Mouse (Mus musculus) left cerebral cortex, postnatal 10 days (tissue): ENCODE results near the gene Gpr152. TPM values are rescaled to one million over a fixed set of nuclear protein-coding genes. Genes with fewer than 3 reads are reported as not detected.

ENCODE experiments used
- DNase-seq, 2 experiments: peaks; one replicate each; pipeline ENCODE4 v3.0.0; 2021 to 2022; ENCODE audit warnings: low spot score in 2 of 2, mixed read lengths in 1 of 2; ENCODE audit errors: extremely low spot score in 1 of 2
- intact Hi-C: fragments of 180-260 bp; cut with DNase I; formaldehyde crosslinking; loops from one replicate; pipeline ENCODE4 v1.15.1; 2025
- total RNA-seq, 2 experiments: library from RNA; stranded (reverse); gene quantifications; 2 replicates each; pipeline ENCODE4 v1.2.3; 2021

Gpr152 gene
- total RNA-seq, 2 experiments from 2014 or later, result not detected

- intact Hi-C loops, result no loop called here
- no peak for DNase-seq
These were observed 47.7 kb downstream of the Gpr152 start for GRCm38 (mm10) chr19:4187303-4187702.

GRCm38 (mm10) chr19:4189051-4189620 is 49.5 kb downstream of the Gpr152 start:
- intact Hi-C loops, result no loop called here
- no peak for DNase-seq

GRCm38 (mm10) chr19:4190831-4191334 is 51.3 kb downstream of the Gpr152 start, which contains the start of gene Tbc1d10c:
Gene Tbc1d10c, minus strand, starts transcription at chr19:4191284.
- peak in 1 of 2 experiments; percentile 48 for DNase-seq
- intact Hi-C loops, result no loop called here

DNA sequence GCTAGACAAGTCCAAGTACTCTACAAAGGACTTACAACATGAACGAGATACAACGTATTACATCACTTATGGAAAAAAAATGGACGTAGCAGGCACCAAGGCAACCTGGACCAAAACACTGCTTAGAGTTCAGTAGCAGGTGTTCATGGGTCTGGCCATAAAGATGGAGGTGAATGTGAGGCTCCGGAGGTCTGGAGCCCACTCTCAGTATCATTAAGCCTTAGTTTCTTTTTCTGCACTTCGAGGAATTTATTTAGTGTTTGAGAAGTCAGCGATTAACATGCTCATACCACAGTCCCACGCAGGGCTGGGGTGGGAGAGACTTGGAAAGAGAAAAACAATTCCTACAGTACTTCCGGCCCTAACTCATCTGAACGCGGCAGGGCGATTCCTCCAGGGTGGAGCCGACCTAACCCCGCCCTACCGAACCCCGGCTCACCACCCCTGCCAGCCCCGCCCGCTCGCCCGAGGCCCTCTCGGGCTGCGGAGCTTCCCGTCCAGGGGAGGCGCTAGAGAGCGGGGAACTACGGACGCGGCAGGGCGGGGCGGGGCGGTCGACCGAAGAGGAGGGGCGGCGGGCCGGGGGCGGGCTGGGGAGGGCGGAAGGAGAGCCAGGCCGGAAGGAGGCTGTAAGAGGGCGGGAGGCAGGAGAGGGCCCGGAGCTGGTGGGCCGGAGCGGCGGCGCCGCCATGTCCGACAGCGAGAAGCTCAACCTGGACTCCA is 52.1 kb downstream of the Gpr152 start, which contains the start of gene Ppp1ca:
TSS of gene Ppp1ca (plus strand) at position 538 of the 723 bp plus-strand sequence.
- DNase-seq, result peak; percentile 88 to 97
- intact Hi-C loops, result no loop called here

DNA sequence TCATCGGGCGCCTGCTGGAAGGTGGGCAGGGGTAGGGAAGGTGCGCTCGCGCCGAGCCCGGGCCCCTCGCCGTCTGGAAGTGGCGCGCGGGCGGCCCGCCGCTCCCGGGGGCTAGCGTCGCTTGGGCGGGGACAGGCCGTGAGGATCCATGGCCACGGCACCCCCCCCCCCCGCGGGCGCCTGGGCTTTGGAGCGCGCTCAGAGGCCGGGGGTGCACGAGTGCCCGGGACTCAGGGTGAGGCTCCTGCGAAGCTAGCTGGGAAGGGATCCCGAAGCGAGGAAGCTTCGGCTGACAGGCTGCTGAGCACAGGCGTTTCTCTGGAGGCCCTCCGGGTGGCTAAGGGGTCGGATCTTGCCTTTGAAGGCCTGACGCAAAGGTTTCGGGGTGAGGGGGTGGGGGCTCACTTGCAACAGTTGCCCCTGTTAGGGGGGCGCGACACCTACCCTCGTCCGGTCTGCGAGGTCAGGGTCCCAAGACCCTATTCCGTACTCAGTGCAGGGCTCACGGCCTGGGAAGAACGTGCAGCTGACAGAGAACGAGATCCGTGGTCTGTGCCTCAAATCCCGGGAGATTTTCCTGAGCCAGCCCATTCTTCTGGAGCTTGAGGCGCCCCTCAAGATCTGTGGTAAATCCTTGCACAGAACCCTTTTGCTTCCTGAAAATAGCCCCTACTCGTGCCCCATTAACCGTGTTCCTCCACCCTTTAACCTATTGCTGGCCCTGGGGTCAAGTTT is 52.8 kb downstream of the Gpr152 start:
- intact Hi-C loops, result no loop called here
- DNase-seq, result no peak

DNA sequence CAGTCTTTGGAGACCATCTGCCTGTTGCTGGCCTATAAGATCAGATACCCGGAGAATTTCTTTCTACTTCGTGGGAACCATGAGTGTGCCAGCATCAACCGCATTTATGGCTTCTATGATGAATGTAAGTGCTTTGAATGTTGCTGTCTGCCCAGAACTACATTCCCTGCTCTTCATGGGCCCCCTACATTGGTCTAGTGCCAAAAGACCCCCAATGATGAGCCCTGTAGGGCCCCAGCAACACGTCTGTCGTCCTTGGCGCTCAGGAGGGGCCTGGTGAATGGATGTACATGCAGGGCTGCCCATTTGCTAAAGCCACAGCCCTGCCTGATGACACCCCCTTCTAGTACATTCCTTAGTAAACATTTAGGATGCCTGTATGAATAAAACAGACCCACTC is 53.5 kb downstream of the Gpr152 start:
- intact Hi-C loops, result no loop called here
- DNase-seq, result no peak

DNA sequence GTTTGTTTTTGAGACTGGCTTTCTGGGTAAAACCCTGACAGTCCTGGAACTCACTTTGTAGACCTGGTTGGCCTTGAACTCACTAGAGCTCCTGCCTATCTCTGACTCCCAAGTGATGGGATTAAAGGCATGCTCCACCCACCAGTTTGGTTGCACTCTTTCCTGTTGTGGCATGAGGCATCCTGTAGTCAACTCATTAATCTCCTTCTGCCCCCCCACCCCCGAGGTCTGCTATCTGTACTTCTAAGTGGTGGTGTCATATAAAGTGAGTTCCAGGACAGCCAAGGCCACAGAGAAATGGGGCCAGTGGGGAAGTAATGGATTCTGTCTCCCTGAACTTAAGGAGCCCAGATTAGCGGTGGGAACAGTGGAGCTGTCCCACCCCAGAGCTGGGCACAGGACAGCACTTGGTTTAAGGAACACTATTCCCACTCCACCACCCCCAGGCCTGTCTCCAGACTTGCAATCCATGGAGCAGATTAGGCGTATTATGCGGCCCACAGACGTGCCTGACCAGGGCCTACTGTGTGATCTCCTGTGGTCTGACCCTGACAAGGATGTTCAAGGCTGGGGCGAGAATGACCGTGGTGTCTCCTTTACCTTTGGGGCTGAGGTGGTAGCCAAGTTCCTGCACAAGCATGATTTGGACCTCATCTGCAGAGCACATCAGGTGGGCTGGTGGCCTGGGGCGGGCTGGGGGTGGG is 54.6 kb downstream of the Gpr152 start:
- intact Hi-C loops, result no loop called here
- no peak for DNase-seq

GRCm38 (mm10) chr19:4194776-4195650 is 55.4 kb downstream of the Gpr152 start:
- intact Hi-C loops, result no loop called here
- no peak for DNase-seq

Other genes with a start within 250 kb of the Gpr152 start
- 10 to 100 TPM; 14.2 to 22.4 TPM for gene Tcirg1, start 232.7 kb upstream of the Gpr152 start, total RNA-seq
- 100 to 1,000 TPM; 123 to 130 TPM for gene Ndufs8, start 227.0 kb upstream of the Gpr152 start, total RNA-seq
- 1 to 10 TPM; 1.5 to 1.7 TPM for gene Aldh3b1, start 210.0 kb upstream of the Gpr152 start, total RNA-seq
- gene Unc93b1, start 204.6 kb upstream of the Gpr152 start, total RNA-seq, result 10 to 100 TPM; 15.0 to 16.3 TPM
- gene Aldh3b3, start 181.1 kb upstream of the Gpr152 start, total RNA-seq, result not detected
- 1 to 10 TPM; 2.3 to 2.4 TPM for gene Aldh3b2, start 167.5 kb upstream of the Gpr152 start, total RNA-seq
- 1 to 10 TPM; 1.7 to 1.8 TPM for gene Acy3, start 153.2 kb upstream of the Gpr152 start, total RNA-seq
- gene Tbx10, start 147.0 kb upstream of the Gpr152 start, total RNA-seq, result not detected
- gene Nudt8, start 139.2 kb upstream of the Gpr152 start, total RNA-seq, result 10 to 100 TPM in 1 of 2 experiments, 1 to 10 TPM in 1; 9.7 to 11.2 TPM
- 1 to 10 TPM in 1 of 2 experiments, under 1 TPM in 1; 0.81 to 1.4 TPM for gene Gm49405, start 139.2 kb upstream of the Gpr152 start, total RNA-seq
- 1 to 10 TPM; 3.3 to 4.1 TPM for gene Doc2g, start 136.5 kb upstream of the Gpr152 start, total RNA-seq
- gene Ndufv1, start 127.0 kb upstream of the Gpr152 start, total RNA-seq, result 100 to 1,000 TPM; 209 to 221 TPM
- 100 to 1,000 TPM; 226 to 232 TPM for gene Gstp1, start 101.8 kb upstream of the Gpr152 start, total RNA-seq
- 10 to 100 TPM; 21.7 to 24.2 TPM for gene Gstp2, start 93.8 kb upstream of the Gpr152 start, total RNA-seq
- gene Gstp3, start 80.2 kb upstream of the Gpr152 start, total RNA-seq, result not detected
- not detected for gene Cabp2, start 58.2 kb upstream of the Gpr152 start, total RNA-seq
- gene Cdk2ap2, start 42.6 kb upstream of the Gpr152 start, total RNA-seq, result 10 to 100 TPM; 20.4 to 21.6 TPM
- gene Pitpnm1, start 39.8 kb upstream of the Gpr152 start, total RNA-seq, result 100 to 1,000 TPM; 234 to 237 TPM
- gene Aip, start 13.9 kb upstream of the Gpr152 start, total RNA-seq, result 10 to 100 TPM; 74.2 to 83.5 TPM
- gene Cabp4, start 4.2 kb downstream of the Gpr152 start, total RNA-seq, result under 1 TPM in 1 of 2 experiments, not detected in 1; 0.24 TPM
- 10 to 100 TPM; 80.4 to 92.7 TPM for gene Coro1b, start 8.8 kb downstream of the Gpr152 start, total RNA-seq
- gene Ptprcap, start 13.8 kb downstream of the Gpr152 start, total RNA-seq, result 1 to 10 TPM in 1 of 2 experiments, under 1 TPM in 1; 0.65 to 2.0 TPM
- 10 to 100 TPM; 34.1 to 35.0 TPM for gene Rps6kb2, start 23.6 kb downstream of the Gpr152 start, total RNA-seq
- 1 to 10 TPM; 3.1 to 3.5 TPM for gene Carns1, start 35.7 kb downstream of the Gpr152 start, total RNA-seq
- 1 to 10 TPM; 2.0 to 3.5 TPM for gene Tbc1d10c, start 51.5 kb downstream of the Gpr152 start, total RNA-seq
- 100 to 1,000 TPM; 331 to 336 TPM for gene Ppp1ca, start 52.3 kb downstream of the Gpr152 start, total RNA-seq
- 1 to 10 TPM; 8.9 to 9.3 TPM for gene Rad9a, start 61.9 kb downstream of the Gpr152 start, total RNA-seq
- 1 to 10 TPM; 1.5 to 1.7 TPM for gene Clcf1, start 74.5 kb downstream of the Gpr152 start, total RNA-seq
- not detected for gene AC109138.7, start 74.6 kb downstream of the Gpr152 start, total RNA-seq
- 10 to 100 TPM; 12.8 to 16.2 TPM for gene Pold4, start 92.1 kb downstream of the Gpr152 start, total RNA-seq
- gene Ssh3, start 129.4 kb downstream of the Gpr152 start, total RNA-seq, result 10 to 100 TPM; 49.5 to 55.1 TPM
- gene Ankrd13d, start 143.3 kb downstream of the Gpr152 start, total RNA-seq, result 10 to 100 TPM; 87.8 to 91.7 TPM
- 100 to 1,000 TPM; 146 to 154 TPM for gene Grk2, start 166.4 kb downstream of the Gpr152 start, total RNA-seq